ENCODE assay signal across 14 mouse cellular contexts in the genomic region with DNA sequence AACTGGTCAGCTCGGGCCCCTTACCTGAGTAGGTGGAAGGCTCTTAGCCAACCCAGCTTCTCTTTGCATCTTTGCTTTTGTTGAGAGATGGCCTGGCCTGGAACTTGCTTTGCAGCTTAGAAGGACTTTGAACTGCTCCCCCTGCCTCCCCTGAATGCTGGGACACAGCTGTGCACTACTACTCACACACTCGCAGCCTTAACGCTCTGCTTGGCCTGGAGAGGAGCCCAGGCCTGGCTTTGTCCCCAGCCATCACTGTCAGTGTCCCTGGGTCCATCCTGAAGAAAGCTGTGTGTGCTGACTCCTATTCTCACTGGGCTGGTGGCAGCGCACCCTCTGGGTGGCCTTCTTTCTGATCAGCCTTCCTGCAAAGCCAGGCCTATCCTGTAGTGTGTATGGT. TPM values are rescaled to one million over a fixed set of nuclear protein-coding genes. Genes with fewer than 3 reads are reported as not detected.
DNase-seq lines count a peak whose midpoint lies in the region; TF ChIP-seq lines count a peak whose summit lies in the region.
"Had no signal": no experiment of that assay in that cellular context is flagged by ENCODE, and none has a peak within 500 bp of the region (broad histone marks: within the 10 kb centered on the region; RNA-seq: fewer than 3 reads in every experiment).

No protein-coding gene starts in this region.

- H3K4me1 ChIP-seq in liver, adult 2 months (ENCODE audit: control insufficient read depth, insufficient read depth, low read length), result peaks cover 5% of the 10 kb centered on the region; the same call in 1 of the 2 replicates
- H3K4me1 ChIP-seq: neural tube, embryonic 12.5 days had no signal

- 26% methylated on average over 4 of the region's 4 CpGs for WGBS in liver, adult 2 months

- no peak overlapping the region for H3K4me3 ChIP-seq in liver, adult 2 months (ENCODE audit: insufficient read depth, low read depth, low read length)
- H3K4me3 ChIP-seq: embryonic facial prominence, embryonic 15.5 days; forebrain, embryonic 12.5 days; heart, embryonic 15.5 days; limb, embryonic 13.5 days; neural tube, embryonic 12.5 days had no signal

- no peak for TF ChIP-seq CTCF in liver, adult 2 months (IDR thresholded peaks at IDR 0.05; ENCODE audit: low read depth, low read length)

- H3K79me2 ChIP-seq in liver, adult 2 months (ENCODE audit: control insufficient read depth, insufficient read depth, low read length), result peaks cover 36% of the 10 kb centered on the region

- H3K27ac ChIP-seq in liver, adult 2 months (replicated peaks; ENCODE audit: insufficient read depth, low read depth, low read length), result no peak overlapping the region
- H3K27ac ChIP-seq: embryonic facial prominence, embryonic 15.5 days; forebrain, embryonic 12.5 days; heart, embryonic 15.5 days; limb, embryonic 13.5 days; neural tube, embryonic 12.5 days had no signal

- peak; percentile 58 to 60 for DNase-seq in heart, postnatal 14 days
- DNase-seq in heart, postnatal 25 days (ENCODE audit: low spot score), result no peak
- DNase-seq in liver, adult 2 months (ENCODE audit: extremely low read depth, low read depth, low spot score), result peak; percentile 34
- DNase-seq in liver, result no peak
- peak; percentile 74 for DNase-seq in kidney, postnatal 10 days
- DNase-seq in lung, postnatal 10 days, result peak; percentile 75
- DNase-seq in left cerebral cortex, postnatal 14 days (ENCODE audit: low spot score in 2 of 2), result no peak
- DNase-seq in layer of hippocampus, adult 9-11 months, result no peak
- DNase-seq: thymus, postnatal 36 days had no signal

- intact Hi-C loops in heart, postnatal 14 days (cut with DNase I), result no loop called here
- intact Hi-C loops in heart, postnatal 25 days (cut with DNase I), result no loop called here
- intact Hi-C loops in left cerebral cortex, postnatal 14 days (cut with DNase I), result no loop called here

- no peaks in the 10 kb centered on the region for H3K27me3 ChIP-seq in liver, adult 2 months (ENCODE audit: control insufficient read depth, insufficient read depth, low read length)
- H3K27me3 ChIP-seq: embryonic facial prominence, embryonic 15.5 days; forebrain, embryonic 12.5 days; heart, embryonic 15.5 days; limb, embryonic 13.5 days; neural tube, embryonic 12.5 days had no signal

- no peak overlapping the region for H3K9ac ChIP-seq in liver, adult 2 months (ENCODE audit: low read depth, low read length)
- H3K9ac ChIP-seq: embryonic facial prominence, embryonic 15.5 days; forebrain, embryonic 12.5 days; heart, embryonic 15.5 days; limb, embryonic 13.5 days; neural tube, embryonic 12.5 days had no signal

- no peak for TF ChIP-seq POLR2A in liver, adult 2 months (IDR thresholded peaks at IDR 0.05; ENCODE audit: extremely low read depth, insufficient read depth, low read length)

- no peaks in the 10 kb centered on the region for H3K36me3 ChIP-seq in liver, adult 2 months (ENCODE audit: control insufficient read depth, insufficient read depth, low read length)
- H3K36me3 ChIP-seq: embryonic facial prominence, embryonic 15.5 days; forebrain, embryonic 12.5 days; heart, embryonic 15.5 days; neural tube, embryonic 12.5 days had no signal

RNA-seq across cellular contexts. Expression of a gene that starts 11.0 kb away (rescaled TPM):
- total RNA-seq in heart, postnatal 14 days (2021), result 10 to 100 TPM; 21.6 to 23.7 TPM
- total RNA-seq in heart, postnatal 25 days (2021), result 10 to 100 TPM; 21.3 to 22.5 TPM
- total RNA-seq in liver, adult 2 months (2014; rRNA removed), result 7.8 and 8.9 TPM in 2 replicates
- 5.1 and 6.0 TPM in 2 replicates for polyA plus RNA-seq in liver, adult 2 months (2012; rRNA removed)
- 10 to 100 TPM; 37.9 to 46.5 TPM for total RNA-seq in left cerebral cortex, postnatal 14 days (2021)

RNA-seq across cellular contexts. Expression of a gene that starts 11.6 kb away (rescaled TPM):
- 10 to 100 TPM; 75.5 to 79.3 TPM for total RNA-seq in heart, postnatal 14 days (2021)
- total RNA-seq in heart, postnatal 25 days (2021), result 10 to 100 TPM; 56.8 to 61.6 TPM
- total RNA-seq in liver, adult 2 months (2014; rRNA removed), result 8.8 and 9.0 TPM in 2 replicates
- 9.4 and 10.0 TPM in 2 replicates for polyA plus RNA-seq in liver, adult 2 months (2012; rRNA removed)
- total RNA-seq in left cerebral cortex, postnatal 14 days (2021), result 10 to 100 TPM; 33.4 to 40.6 TPM

Comparison
In these comparisons a context has a peak if more than half of its experiments do, and no peak if none do; other contexts are left out.
1. DNase-seq: peak in heart, postnatal 14 days (2 of 2), liver, adult 2 months (single experiment), kidney, postnatal 10 days (single experiment) and lung, postnatal 10 days (single experiment); none in heart, postnatal 25 days (single experiment), liver (single experiment), left cerebral cortex, postnatal 14 days (0 of 2) and layer of hippocampus, adult 9-11 months (single experiment).